Mouse (Mus musculus): ENCODE measurements at regions not wholly inside any gene's neighbourhood (a gene's known extent, or its start where the extent isn't known, plus 50 kb on each side); places are given as distances from the start of the nearest gene placed in this dataset.

DNA sequence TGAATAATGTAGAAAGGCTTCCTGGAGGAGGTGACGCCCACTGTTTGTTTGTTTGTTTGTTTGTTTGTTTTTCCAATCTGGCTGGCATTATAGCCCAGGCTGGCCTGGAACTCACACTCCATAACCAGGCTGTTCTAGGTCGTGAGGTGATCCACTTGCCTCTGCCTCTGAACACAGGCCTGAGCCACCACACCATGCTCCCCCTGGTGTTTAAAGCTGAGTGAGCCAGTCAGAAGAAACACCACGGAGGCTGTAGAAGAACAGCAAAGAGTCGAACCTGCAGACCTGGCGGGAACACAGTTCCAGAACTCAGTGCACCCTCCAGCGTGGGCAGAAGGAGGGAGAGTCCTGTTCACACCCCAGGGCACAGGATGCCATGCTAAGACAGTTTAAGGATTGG lies 310.5 kb downstream of the Matn1 start:
- Histone ChIP-seq H3K9ac (no peak overlapping the region), H3K27me3 (ENCODE audit: control insufficient read depth, insufficient read depth, low read length) (0 out of 2 replicates have a peak, but pooled peaks cover 10% of the 10 kb centered on the region), H3K36me3 (replicated peaks; ENCODE audit: control insufficient read depth, insufficient read depth) (no peaks in the 10 kb centered on the region), H3K27ac (no peak overlapping the region), H3K4me3 (replicated peaks; ENCODE audit: low read length) (no peak overlapping the region), H3K9me3 (ENCODE audit: control insufficient read depth, low read length) (no peaks in the 10 kb centered on the region), H3K4me2 (replicated peaks) (no peak overlapping the region), H3K4me1 (replicated peaks; ENCODE audit: control insufficient read depth, insufficient read depth, low read length) (no peaks in the 10 kb centered on the region)
- WGBS: 46% methylated on average over 6 of the region's 6 CpGs
- ATAC-seq (ENCODE audit: low FRiP score): no peak
- DNase-seq (ENCODE audit: low spot score): no peak

DNA sequence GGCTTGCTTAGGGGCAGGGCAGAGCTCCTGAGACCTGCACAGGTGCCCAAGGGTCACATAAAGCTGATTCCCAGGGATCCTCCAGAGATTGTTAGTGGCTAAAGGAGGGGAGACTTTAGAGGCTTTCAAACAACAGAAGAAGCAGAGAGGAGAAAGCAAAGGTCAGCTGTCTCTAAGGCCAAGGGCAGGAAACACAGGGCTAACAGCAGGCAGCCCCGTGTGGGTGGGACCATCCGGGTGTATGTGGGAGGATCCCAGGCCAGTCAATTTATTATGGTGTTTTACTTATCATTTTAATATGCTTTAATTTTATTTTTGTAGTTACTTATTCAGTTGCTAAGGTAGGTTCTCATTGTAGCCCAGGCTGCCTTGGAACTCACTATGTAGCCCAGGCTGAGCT lies 317.1 kb downstream of the Matn1 start:
- no peaks in the 10 kb centered on the region for H3K27me3 ChIP-seq (ENCODE audit: control insufficient read depth, insufficient read depth, low read length)
- no peak overlapping the region for H3K4me3 ChIP-seq (replicated peaks; ENCODE audit: low read length)
- WGBS: 67% methylated on average over 2 of the region's 2 CpGs
- ATAC-seq (ENCODE audit: low FRiP score) (no peak), DNase-seq (ENCODE audit: low spot score) (no peak)
- no peak overlapping the region for H3K27ac ChIP-seq
- H3K4me1 ChIP-seq (replicated peaks; ENCODE audit: control insufficient read depth, insufficient read depth, low read length): 0 out of 2 replicates have a peak, but pooled peaks cover 3% of the 10 kb centered on the region
- H3K9me3 ChIP-seq (ENCODE audit: control insufficient read depth, low read length): no peaks in the 10 kb centered on the region
- H3K36me3 ChIP-seq (replicated peaks; ENCODE audit: control insufficient read depth, insufficient read depth): no peaks in the 10 kb centered on the region
- H3K9ac ChIP-seq: no peak overlapping the region
- no peak overlapping the region for H3K4me2 ChIP-seq (replicated peaks)

DNA sequence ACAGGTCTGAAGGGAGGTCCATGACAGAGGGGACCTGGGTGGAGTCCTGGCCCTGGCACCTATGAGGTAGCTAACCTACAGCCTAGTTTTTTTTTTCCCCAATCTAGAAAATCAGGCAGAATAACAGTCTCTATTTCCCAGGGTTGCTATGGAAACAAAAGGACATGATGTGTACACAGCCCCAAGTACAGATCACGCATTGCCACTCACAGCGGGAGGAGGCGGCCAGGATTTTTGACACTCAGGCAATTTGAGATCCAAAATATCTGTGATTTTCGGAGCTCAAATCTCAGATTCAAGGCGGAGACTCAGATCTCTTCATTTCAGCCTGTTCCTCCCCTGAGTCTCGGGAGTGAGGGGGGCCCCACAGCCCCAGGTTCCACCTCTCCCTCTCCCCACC lies 318.7 kb downstream of the Matn1 start:
- no peak for ATAC-seq (ENCODE audit: low FRiP score)
- Histone ChIP-seq H3K4me3 (replicated peaks; ENCODE audit: low read length) (no peak overlapping the region), H3K4me1 (replicated peaks; ENCODE audit: control insufficient read depth, insufficient read depth, low read length) (0 out of 2 replicates have a peak, but pooled peaks cover 3% of the 10 kb centered on the region), H3K9me3 (ENCODE audit: control insufficient read depth, low read length) (no peaks in the 10 kb centered on the region), H3K9ac (no peak overlapping the region), H3K27me3 (ENCODE audit: control insufficient read depth, insufficient read depth, low read length) (no peaks in the 10 kb centered on the region), H3K4me2 (replicated peaks) (no peak overlapping the region), H3K36me3 (replicated peaks; ENCODE audit: control insufficient read depth, insufficient read depth) (no peaks in the 10 kb centered on the region), H3K27ac (no peak overlapping the region)
- peak; percentile 35 for DNase-seq (ENCODE audit: low spot score)
- 69% methylated on average over 6 of the region's 6 CpGs for WGBS

DNA sequence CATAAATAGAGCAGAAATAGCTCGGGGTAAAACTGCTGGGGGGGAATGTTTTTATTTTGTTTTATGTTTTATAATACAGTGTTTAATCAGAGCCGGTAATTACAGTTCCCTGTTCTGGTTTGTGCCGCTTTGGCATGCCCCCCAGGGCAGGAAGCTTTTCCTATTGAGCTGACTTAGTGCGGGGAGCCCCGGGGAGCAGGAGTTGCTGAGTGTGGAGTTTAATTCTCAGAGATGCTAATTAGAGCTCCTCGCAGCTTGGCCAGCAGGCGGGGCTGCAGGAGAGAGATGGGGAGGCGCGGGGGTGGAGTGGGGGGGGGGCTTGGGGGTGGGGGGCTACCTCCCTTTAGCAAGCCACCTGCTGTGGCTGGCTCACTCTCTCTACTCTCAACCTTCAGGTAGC lies 322.6 kb downstream of the Matn1 start:
- Histone ChIP-seq H3K9ac (no peak overlapping the region), H3K4me1 (replicated peaks; ENCODE audit: control insufficient read depth, insufficient read depth, low read length) (peaks cover 3% of the 10 kb centered on the region; the same call in 1 of the 2 replicates), H3K9me3 (ENCODE audit: control insufficient read depth, low read length) (no peaks in the 10 kb centered on the region), H3K27ac (no peak overlapping the region), H3K27me3 (ENCODE audit: control insufficient read depth, insufficient read depth, low read length) (no peaks in the 10 kb centered on the region), H3K36me3 (replicated peaks; ENCODE audit: control insufficient read depth, insufficient read depth) (no peaks in the 10 kb centered on the region), H3K4me2 (replicated peaks) (no peak overlapping the region), H3K4me3 (replicated peaks; ENCODE audit: low read length) (no peak overlapping the region)
- WGBS: 9% methylated on average over 9 of the region's 9 CpGs
- ATAC-seq (ENCODE audit: low FRiP score) (0 out of 2 replicates have a peak, but pooled peaks have one; percentile 5), DNase-seq (ENCODE audit: low spot score) (no peak)

DNA sequence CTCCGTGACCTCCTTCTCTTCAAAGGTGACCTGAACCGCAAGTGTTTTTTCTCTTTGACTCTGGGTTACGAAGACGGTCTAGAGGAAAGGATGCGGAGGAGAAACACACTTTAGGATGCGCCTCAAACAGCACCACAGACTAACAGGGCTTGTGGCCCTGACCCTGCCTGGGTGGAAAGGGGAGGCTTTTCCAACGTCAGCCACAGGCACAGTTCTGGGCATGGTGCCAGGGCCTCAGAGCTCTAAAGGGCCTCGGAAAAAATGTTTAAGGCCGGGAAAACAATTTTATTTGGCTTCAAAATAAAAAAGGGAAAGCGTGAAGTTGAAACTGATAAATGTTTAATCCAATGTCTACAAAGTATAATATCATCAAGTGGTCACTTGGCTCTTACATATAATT lies 323.6 kb downstream of the Matn1 start:
- peaks cover under 1% of the 10 kb centered on the region; the same call in 1 of the 2 replicates for H3K4me1 ChIP-seq (replicated peaks; ENCODE audit: control insufficient read depth, insufficient read depth, low read length)
- ATAC-seq (ENCODE audit: low FRiP score): no peak
- WGBS: 49% methylated on average over 10 of the region's 10 CpGs
- no peak overlapping the region for H3K4me3 ChIP-seq (replicated peaks; ENCODE audit: low read length)
- peak; percentile 56 for DNase-seq (ENCODE audit: low spot score)
- H3K4me2 ChIP-seq (replicated peaks): no peak overlapping the region
- no peak overlapping the region for H3K27ac ChIP-seq
- no peak overlapping the region for H3K9ac ChIP-seq
- H3K9me3 ChIP-seq (ENCODE audit: control insufficient read depth, low read length): no peaks in the 10 kb centered on the region
- H3K27me3 ChIP-seq (ENCODE audit: control insufficient read depth, insufficient read depth, low read length): no peaks in the 10 kb centered on the region
- H3K36me3 ChIP-seq (replicated peaks; ENCODE audit: control insufficient read depth, insufficient read depth): no peaks in the 10 kb centered on the region

DNA sequence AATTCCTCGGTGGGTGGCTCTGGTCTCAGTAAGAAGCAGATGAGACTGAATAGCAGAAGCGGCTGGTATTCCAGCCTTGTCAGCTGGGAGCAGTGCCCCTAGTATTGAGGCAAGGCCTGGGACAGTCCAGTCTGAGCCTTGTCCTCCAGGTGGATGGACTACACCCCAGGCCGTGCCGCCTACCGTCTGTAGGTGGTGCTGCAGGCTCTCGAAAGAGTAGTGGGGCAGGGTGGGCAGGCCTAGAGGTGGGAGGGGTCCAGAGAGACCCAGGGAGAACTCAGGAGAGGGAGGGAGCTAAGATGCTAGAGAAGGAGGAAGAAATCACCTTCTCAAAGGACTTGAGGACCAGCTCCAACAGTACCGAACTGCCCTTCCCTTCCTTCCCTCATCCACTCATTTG lies 326.0 kb downstream of the Matn1 start:
- peak; percentile 52 for DNase-seq (ENCODE audit: low spot score)
- H3K9me3 ChIP-seq (ENCODE audit: control insufficient read depth, low read length): no peaks in the 10 kb centered on the region
- H3K4me1 ChIP-seq (replicated peaks; ENCODE audit: control insufficient read depth, insufficient read depth, low read length): no peaks in the 10 kb centered on the region; the same call in 1 of the 2 replicates
- H3K27ac ChIP-seq: no peak overlapping the region
- ATAC-seq (ENCODE audit: low FRiP score): peak; percentile 59; the same call in 1 of the 2 replicates
- no peak overlapping the region for H3K4me3 ChIP-seq (replicated peaks; ENCODE audit: low read length)
- no peaks in the 10 kb centered on the region for H3K36me3 ChIP-seq (replicated peaks; ENCODE audit: control insufficient read depth, insufficient read depth)
- H3K4me2 ChIP-seq (replicated peaks): no peak overlapping the region
- H3K9ac ChIP-seq: no peak overlapping the region
- no peaks in the 10 kb centered on the region for H3K27me3 ChIP-seq (ENCODE audit: control insufficient read depth, insufficient read depth, low read length)
- 21% methylated on average over 7 of the region's 7 CpGs for WGBS

DNA sequence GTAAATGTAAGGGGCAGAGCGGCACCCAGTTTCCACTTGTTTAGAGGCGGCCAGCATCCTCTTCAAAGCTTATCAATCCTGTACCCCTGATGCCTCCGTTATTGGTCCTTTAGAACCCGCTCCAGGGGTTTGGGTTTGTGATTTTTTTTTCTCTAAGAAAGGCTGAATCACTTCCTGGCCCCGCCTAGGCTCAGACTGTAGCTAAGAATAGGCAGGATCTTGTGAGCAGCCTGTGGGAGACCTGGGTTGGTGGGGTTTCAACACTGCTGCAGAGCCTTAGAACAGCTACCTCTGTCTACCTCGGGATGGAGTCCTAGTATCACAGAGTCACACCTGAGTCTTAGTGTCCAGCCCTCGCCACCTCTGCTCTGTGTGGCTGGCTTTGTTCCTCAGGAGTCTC lies 327.9 kb downstream of the Matn1 start:
- no peak overlapping the region for H3K4me2 ChIP-seq (replicated peaks)
- no peaks in the 10 kb centered on the region for H3K9me3 ChIP-seq (ENCODE audit: control insufficient read depth, low read length)
- 86% methylated on average over 7 of the region's 7 CpGs for WGBS
- H3K9ac ChIP-seq: no peak overlapping the region
- ATAC-seq (ENCODE audit: low FRiP score): no peak
- no peaks in the 10 kb centered on the region for H3K36me3 ChIP-seq (replicated peaks; ENCODE audit: control insufficient read depth, insufficient read depth)
- no peak overlapping the region for H3K4me3 ChIP-seq (replicated peaks; ENCODE audit: low read length)
- DNase-seq (ENCODE audit: low spot score): no peak
- no peaks in the 10 kb centered on the region; the same call in 1 of the 2 replicates for H3K4me1 ChIP-seq (replicated peaks; ENCODE audit: control insufficient read depth, insufficient read depth, low read length)
- H3K27ac ChIP-seq: no peak overlapping the region
- H3K27me3 ChIP-seq (ENCODE audit: control insufficient read depth, insufficient read depth, low read length): no peaks in the 10 kb centered on the region

DNA sequence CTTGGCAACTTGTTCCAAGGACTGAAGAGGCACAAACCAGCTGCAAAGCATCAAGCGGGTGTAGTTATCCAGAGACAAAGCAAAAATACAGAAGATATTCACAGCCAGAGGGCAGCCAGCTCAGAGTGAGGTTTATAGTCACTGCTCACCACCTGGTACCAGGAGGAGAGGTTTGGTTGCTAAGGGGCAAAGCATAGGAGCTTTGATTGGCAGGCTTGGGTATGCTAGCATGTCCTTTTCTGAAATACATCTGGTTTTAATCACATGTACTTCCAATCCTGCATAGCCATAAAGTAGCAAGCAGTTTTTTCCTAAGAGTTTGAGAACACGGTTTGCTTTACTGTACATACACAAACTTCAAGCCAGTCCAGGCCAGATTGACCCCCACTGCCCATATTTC lies 349.4 kb downstream of the Matn1 start:
- Histone ChIP-seq H3K9ac (no peak overlapping the region), H3K36me3 (replicated peaks; ENCODE audit: control insufficient read depth, insufficient read depth) (no peaks in the 10 kb centered on the region), H3K27ac (no peak overlapping the region), H3K4me2 (replicated peaks) (no peak overlapping the region), H3K4me1 (replicated peaks; ENCODE audit: control insufficient read depth, insufficient read depth, low read length) (no peaks in the 10 kb centered on the region), H3K27me3 (ENCODE audit: control insufficient read depth, insufficient read depth, low read length) (no peaks in the 10 kb centered on the region), H3K4me3 (replicated peaks; ENCODE audit: low read length) (no peak overlapping the region), H3K9me3 (ENCODE audit: control insufficient read depth, low read length) (no peaks in the 10 kb centered on the region)
- ATAC-seq (ENCODE audit: low FRiP score) (no peak), DNase-seq (ENCODE audit: low spot score) (no peak)
- 92% methylated on average over 2 of the region's 2 CpGs for WGBS

DNA sequence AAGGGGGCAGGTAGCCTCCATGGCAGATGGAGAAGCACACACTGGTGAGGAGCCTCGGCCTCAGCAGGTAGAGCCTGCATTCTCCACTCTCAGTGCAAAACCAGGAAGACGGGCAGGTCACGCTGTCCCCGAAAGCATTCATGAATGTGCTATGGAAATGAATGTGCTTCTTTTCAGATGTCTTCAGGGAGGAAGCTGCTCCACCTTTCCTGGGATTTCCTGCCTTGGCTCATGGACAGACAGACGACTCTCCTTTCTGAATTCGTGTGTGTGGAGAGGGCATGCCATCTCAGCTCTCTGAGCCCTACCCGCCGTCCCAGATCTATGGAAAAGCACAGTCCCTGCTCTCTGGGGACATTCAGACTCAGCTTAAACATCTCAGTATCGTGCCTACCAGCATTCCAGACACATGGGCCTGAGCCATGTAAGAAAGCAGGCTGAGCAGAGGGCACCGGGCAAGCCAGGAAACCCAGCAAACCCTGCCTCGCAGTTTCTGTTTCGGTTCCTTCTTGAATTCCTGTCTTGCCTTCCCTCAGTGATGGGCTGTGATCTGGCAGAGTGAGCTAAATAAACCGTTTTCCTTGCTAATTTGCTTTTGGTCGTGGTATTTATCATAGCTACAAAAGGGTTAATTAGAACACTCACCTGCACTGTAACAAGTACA lies 354.0 kb downstream of the Matn1 start:
- H3K27me3 ChIP-seq (ENCODE audit: control insufficient read depth, insufficient read depth, low read length): no peaks in the 10 kb centered on the region
- ATAC-seq (ENCODE audit: low FRiP score) (no peak), DNase-seq (ENCODE audit: low spot score) (no peak)
- H3K4me3 ChIP-seq (replicated peaks; ENCODE audit: low read length): no peak overlapping the region
- 79% methylated on average over 14 of the region's 14 CpGs for WGBS
- no peak overlapping the region for H3K27ac ChIP-seq
- H3K4me1 ChIP-seq (replicated peaks; ENCODE audit: control insufficient read depth, insufficient read depth, low read length): no peaks in the 10 kb centered on the region
- H3K9ac ChIP-seq: no peak overlapping the region
- H3K4me2 ChIP-seq (replicated peaks): no peak overlapping the region
- H3K36me3 ChIP-seq (replicated peaks; ENCODE audit: control insufficient read depth, insufficient read depth): no peaks in the 10 kb centered on the region
- no peaks in the 10 kb centered on the region for H3K9me3 ChIP-seq (ENCODE audit: control insufficient read depth, low read length)

DNA sequence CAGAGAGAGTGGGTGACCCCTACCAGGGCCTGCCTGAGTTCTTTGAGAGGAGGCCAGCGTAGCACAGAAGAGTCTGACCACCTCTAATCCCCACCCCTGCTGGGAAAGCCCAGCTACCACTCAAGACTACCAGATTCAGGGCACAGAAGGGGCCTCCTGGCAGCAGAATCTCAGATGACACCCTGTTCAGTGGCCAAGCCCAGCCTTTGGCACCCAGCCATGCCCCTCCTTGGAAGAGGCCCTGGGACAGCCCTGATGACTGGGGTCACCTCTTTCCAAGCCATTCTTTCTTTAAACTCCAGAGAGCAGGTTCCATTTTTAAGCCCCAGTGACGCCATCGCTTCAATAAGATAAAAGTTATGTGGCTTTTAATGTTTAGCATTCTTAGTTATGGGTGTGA lies 359.8 kb downstream of the Matn1 start:
- no peaks in the 10 kb centered on the region for H3K27me3 ChIP-seq (ENCODE audit: control insufficient read depth, insufficient read depth, low read length)
- H3K27ac ChIP-seq: no peak overlapping the region
- H3K4me1 ChIP-seq (replicated peaks; ENCODE audit: control insufficient read depth, insufficient read depth, low read length): peaks cover 10% of the 10 kb centered on the region; the same call in 1 of the 2 replicates
- no peak overlapping the region for H3K9ac ChIP-seq
- H3K36me3 ChIP-seq (replicated peaks; ENCODE audit: control insufficient read depth, insufficient read depth): no peaks in the 10 kb centered on the region
- 74% methylated on average over 3 of the region's 3 CpGs for WGBS
- no peaks in the 10 kb centered on the region for H3K9me3 ChIP-seq (ENCODE audit: control insufficient read depth, low read length)
- no peak overlapping the region for H3K4me2 ChIP-seq (replicated peaks)
- ATAC-seq (ENCODE audit: low FRiP score) (no peak), DNase-seq (ENCODE audit: low spot score) (no peak)
- no peak overlapping the region for H3K4me3 ChIP-seq (replicated peaks; ENCODE audit: low read length)

Data from hindbrain, embryonic 14.5 days (tissue).